Mouse (Mus musculus): ENCODE results near the gene Slc11a1. TPM values are rescaled to one million over a fixed set of nuclear protein-coding genes. Genes with fewer than 3 reads are reported as not detected.

Gene Slc11a1
- polyA plus RNA-seq, 2 experiments from 2014 or later: 0.78 to 4.0 TPM

- no peak for ATAC-seq
These were observed 36.8 kb downstream of the Slc11a1 start for GRCm38 (mm10) chr1:74411753-74412325.

- no peak for ATAC-seq
These were observed 37.7 kb downstream of the Slc11a1 start for GRCm38 (mm10) chr1:74412711-74413110.

- ATAC-seq: no peak
These were observed 40.1 kb downstream of the Slc11a1 start for GRCm38 (mm10) chr1:74415143-74415542.

DNA sequence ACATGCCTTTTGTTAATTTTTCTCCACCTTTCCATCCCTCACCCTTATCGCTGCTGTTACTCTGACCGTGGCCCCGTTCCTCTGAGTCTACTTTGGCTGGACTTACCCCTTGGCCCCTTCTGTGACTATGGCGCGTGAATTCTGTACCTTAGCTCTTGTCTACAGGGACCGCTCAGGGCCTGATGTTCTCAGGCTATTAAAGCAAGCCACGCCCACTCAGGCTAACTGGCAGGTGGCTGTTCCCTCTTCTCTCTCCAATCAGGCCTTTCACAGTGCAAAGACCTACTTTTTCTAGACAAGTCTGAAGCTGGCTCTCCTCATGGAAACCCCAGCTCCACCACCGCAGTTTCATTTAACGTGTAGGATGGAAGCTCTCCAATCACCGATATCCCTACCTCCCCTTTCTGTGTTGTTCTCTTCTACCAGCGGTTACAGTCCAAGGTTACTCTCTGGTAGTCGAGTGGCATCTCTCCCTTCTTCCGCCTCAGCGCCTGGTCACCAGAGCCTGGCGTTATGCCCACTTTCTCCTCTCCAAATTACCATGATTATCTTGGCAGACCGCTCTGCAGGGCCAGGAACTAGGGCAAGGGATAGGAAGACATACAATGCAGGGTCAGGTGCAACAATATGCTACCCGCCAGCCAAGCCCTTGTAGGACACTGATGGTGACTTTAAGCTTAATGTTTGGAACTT, 43.9 kb downstream of the Slc11a1 start:
- no peak for ATAC-seq

- no peak for ATAC-seq
These were observed 44.4 kb downstream of the Slc11a1 start for GRCm38 (mm10) chr1:74419440-74419794.

DNA sequence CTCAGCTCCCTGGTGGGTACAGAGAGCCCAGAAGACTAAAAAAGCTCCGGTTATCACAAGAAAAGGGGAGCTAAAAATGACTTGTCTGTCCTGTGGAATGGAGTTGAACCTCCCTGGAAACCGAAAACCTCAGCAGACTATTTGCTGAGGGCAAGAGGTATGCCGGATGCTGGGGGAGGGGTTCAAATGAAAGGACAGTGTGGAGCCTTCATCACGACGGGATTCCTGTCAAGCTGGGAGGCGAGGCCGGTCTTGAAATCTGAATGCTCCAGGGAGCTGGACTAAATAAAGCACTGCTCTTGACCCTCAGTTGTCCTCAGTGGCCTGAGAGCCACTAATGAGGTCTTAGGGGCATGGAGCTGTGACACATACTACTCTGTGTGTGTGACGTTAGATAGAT, 48.2 kb downstream of the Slc11a1 start:
- no peak for ATAC-seq

DNA sequence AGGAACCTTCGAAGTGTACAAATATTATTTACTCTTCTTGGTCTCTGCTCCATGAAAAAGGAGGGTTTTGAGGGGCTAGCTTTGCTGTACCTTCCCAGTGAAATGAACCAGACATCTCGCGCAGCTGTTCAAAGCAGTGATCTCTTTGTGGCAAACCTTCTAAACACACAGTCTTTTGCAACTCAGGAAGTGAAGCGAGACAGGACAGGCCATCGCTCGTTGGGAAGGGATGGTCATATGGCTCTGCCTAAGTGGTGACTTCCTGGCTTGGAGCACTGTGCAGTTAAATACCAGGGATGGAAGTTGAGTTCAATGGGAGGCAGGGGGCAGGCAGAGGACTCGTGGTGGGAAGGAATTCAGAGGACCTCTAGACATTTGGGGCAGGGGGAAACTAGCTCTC, 50.9 kb downstream of the Slc11a1 start:
- ATAC-seq: no peak

DNA sequence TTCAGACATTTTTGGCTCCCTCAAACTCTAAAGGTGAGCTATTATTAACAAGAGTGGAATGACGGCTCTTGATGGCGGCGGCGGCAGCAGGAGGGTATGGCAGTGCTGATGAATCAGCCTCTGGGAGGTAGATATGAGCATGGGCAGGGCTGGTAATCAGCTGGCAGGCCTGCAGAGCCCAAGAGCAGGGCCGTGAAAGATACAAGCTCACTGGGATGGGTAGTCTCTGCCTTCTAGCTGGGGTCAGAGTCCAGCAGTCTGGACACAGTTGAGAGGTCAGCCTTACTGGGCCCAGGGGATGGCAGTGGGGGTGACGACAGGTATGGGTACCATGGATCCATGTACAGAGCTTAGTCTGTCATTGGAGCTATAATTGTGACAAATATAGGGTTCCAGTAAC, 58.2 kb downstream of the Slc11a1 start:
- no peak for ATAC-seq

- ATAC-seq: no peak
These were observed 59.6 kb downstream of the Slc11a1 start for GRCm38 (mm10) chr1:74434596-74434995.

DNA sequence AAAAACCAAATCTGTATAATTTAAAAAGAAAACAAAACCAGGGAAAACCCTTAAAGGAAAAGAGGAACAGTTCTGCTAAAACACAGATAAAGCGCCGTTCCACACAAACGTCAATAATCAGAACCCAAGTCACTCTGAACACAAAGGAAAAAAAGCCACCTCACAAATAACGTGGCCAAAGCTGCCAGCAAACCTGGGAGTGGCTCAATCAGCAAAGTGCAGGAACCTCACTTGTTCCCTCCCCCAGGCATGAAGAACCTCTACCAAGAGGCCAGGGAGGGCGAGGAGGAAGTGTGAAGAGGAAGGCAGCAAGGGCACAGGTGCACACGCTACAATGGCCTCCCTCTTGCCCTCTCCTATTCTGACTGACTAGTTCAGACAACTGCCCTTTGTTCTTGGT, 60.6 kb downstream of the Slc11a1 start:
- no peak for ATAC-seq

Other genes starting within 250 kb of the Slc11a1 start
- gene Rufy4, start 249.7 kb upstream of the Slc11a1 start, polyA plus RNA-seq (2017; shearing (Covaris generic)): not detected
- gene Cxcr2, start 221.2 kb upstream of the Slc11a1 start, polyA plus RNA-seq (2017; shearing (Covaris generic)): not detected
- not detected for gene Cxcr1, start 180.6 kb upstream of the Slc11a1 start, polyA plus RNA-seq (2017; shearing (Covaris generic))
- gene Arpc2, start 139.1 kb upstream of the Slc11a1 start, polyA plus RNA-seq (2017; shearing (Covaris generic)): 100 to 1,000 TPM; 614 to 635 TPM
- 1 to 10 TPM in 1 of 2 experiments, not detected in 1; 1.1 TPM for gene Gpbar1, start 96.6 kb upstream of the Slc11a1 start, polyA plus RNA-seq (2017; shearing (Covaris generic))
- 100 to 1,000 TPM; 205 to 288 TPM for gene Aamp, start 90.5 kb upstream of the Slc11a1 start, polyA plus RNA-seq (2017; shearing (Covaris generic))
- gene Pnkd, start 90.3 kb upstream of the Slc11a1 start, polyA plus RNA-seq (2017; shearing (Covaris generic)): 10 to 100 TPM; 78.8 to 83.8 TPM
- 10 to 100 TPM; 16.7 to 27.5 TPM for gene Tmbim1, start 69.6 kb upstream of the Slc11a1 start, polyA plus RNA-seq (2017; shearing (Covaris generic))
- gene Catip, start 13.1 kb upstream of the Slc11a1 start, polyA plus RNA-seq (2017; shearing (Covaris generic)): under 1 TPM in 1 of 2 experiments, not detected in 1; 0.29 TPM
- 10 to 100 TPM; 39.8 to 48.3 TPM for gene Ctdsp1, start 16.3 kb downstream of the Slc11a1 start, polyA plus RNA-seq (2017; shearing (Covaris generic))
- gene Vil1, start 34.2 kb downstream of the Slc11a1 start, polyA plus RNA-seq (2017; shearing (Covaris generic)): under 1 TPM; 0.23 to 0.33 TPM
- gene Cnot9, start 130.9 kb downstream of the Slc11a1 start, polyA plus RNA-seq (2017; shearing (Covaris generic)): 10 to 100 TPM; 46.3 to 48.5 TPM
- gene Plcd4, start 167.7 kb downstream of the Slc11a1 start, polyA plus RNA-seq (2017; shearing (Covaris generic)): 1 to 10 TPM; 1.7 to 2.2 TPM
- 10 to 100 TPM; 30.4 to 38.5 TPM for gene Usp37, start 169.1 kb downstream of the Slc11a1 start, polyA plus RNA-seq (2017; shearing (Covaris generic))
- gene Zfp142, start 213.1 kb downstream of the Slc11a1 start, polyA plus RNA-seq (2017; shearing (Covaris generic)): 10 to 100 TPM in 1 of 2 experiments, 1 to 10 TPM in 1; 7.2 to 16.2 TPM
- 10 to 100 TPM; 16.0 to 18.4 TPM for gene Bcs1l, start 213.1 kb downstream of the Slc11a1 start, polyA plus RNA-seq (2017; shearing (Covaris generic))
- 10 to 100 TPM; 19.7 to 31.9 TPM for gene Rnf25, start 226.2 kb downstream of the Slc11a1 start, polyA plus RNA-seq (2017; shearing (Covaris generic))
- not detected for gene Stk36, start 226.2 kb downstream of the Slc11a1 start, polyA plus RNA-seq (2017; shearing (Covaris generic))